Mouse (Mus musculus) hindbrain, embryonic 12.5 days (tissue): ENCODE data around the gene Abca17. TPM values are rescaled to one million over a fixed set of nuclear protein-coding genes. Genes with fewer than 3 reads are reported as not detected.

Source experiments
- ATAC-seq: fragments of 200-750 bp; cut with Nextera tagmentation; 2 replicates; pipeline ENCODE4 v1.8.0; 2017; ENCODE audit warnings: moderate TSS enrichment; ENCODE audit not compliant: low FRiP score
- H3K27ac ChIP-seq: fragments of 300-500 bp; sonication (generic); 2 replicates; pipeline ENCODE4 v1.5.1; 2016; ENCODE audit warnings: mild to moderate bottlenecking
- H3K27me3 ChIP-seq: fragments of 300-500 bp; sonication (generic); 2 replicates; pipeline ENCODE4 v1.6.1; 2016; ENCODE audit warnings: mild to moderate bottlenecking
- H3K36me3 ChIP-seq: fragments of 300-500 bp; sonication (generic); 2 replicates; pipeline ENCODE4 v1.6.1; 2016; ENCODE audit warnings: mild to moderate bottlenecking
- H3K4me1 ChIP-seq: fragments of 300-500 bp; sonication (generic); 2 replicates; pipeline ENCODE4 v1.6.1; 2016
- H3K4me2 ChIP-seq: fragments of 300-500 bp; sonication (generic); replicated peaks from 2 replicates; pipeline ENCODE4 v1.6.1; 2016; ENCODE audit warnings: mild to moderate bottlenecking
- H3K4me3 ChIP-seq: fragments of 300-500 bp; sonication (generic); 2 replicates; pipeline ENCODE4 v1.5.1; 2016; ENCODE audit warnings: mild to moderate bottlenecking
- H3K9ac ChIP-seq: fragments of 300-500 bp; sonication (generic); 2 replicates; pipeline ENCODE4 v1.6.1; 2016; ENCODE audit warnings: mild to moderate bottlenecking, moderate library complexity
- H3K9me3 ChIP-seq: fragments of 300-500 bp; sonication (generic); replicated peaks from 2 replicates; pipeline ENCODE4 v1.6.1; 2016; ENCODE audit warnings: mild to moderate bottlenecking
- WGBS: fragments of 180-500 bp; shearing (Covaris S2); methylation state at CpG from one replicate; pipeline ENCODE4 v1.1.7; 2016; 5-methylcytosine and 5-hydroxymethylcytosine counted together
- polyA plus RNA-seq: library from polyadenylated mRNA; unstranded; fragments of >200 nt; fragmentation: Nextera tagmentation; extraction: Ambion mirVana; gene quantifications from 2 replicates; pipeline ENCODE4 v1.2.1, GENCODE M21; 2016

Gene Abca17
- polyA plus RNA-seq, 1 experiment from 2014 or later = 0.15 TPM

DNA sequence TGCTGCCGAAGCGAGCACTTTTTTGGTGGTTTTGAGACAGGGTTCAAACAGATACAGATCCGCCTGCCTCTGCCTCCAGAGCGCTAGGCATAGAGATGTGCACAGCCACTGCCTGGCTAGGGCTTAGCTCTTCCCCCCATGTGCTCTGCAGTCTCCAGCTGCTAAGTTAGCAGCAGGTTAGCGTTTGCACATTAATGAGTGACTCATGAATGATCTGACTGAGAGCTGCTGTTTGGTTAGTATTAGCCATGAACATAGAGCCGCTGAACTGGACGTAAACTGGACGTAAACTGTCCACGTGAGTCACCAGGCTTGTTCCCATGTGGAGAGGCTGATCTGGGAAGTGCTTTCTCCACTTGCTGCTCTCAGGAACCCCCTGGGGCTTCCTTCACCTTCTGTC is 11.7 kb upstream of the Abca17 start:
- Histone ChIP-seq H3K27ac (no peak overlapping the region), H3K9ac (no peak overlapping the region), H3K4me3 (no peak overlapping the region), H3K27me3 (no peaks in the 10 kb centered on the region), H3K4me1 (peaks cover 3% of the 10 kb centered on the region; the same call in 1 of the 2 replicates), H3K36me3 (peaks cover 17% of the 10 kb centered on the region), H3K4me2 (no peak overlapping the region), H3K9me3 (no peaks in the 10 kb centered on the region)
- no peak for ATAC-seq
- WGBS = 76% methylated on average over 9 of the region's 9 CpGs

DNA sequence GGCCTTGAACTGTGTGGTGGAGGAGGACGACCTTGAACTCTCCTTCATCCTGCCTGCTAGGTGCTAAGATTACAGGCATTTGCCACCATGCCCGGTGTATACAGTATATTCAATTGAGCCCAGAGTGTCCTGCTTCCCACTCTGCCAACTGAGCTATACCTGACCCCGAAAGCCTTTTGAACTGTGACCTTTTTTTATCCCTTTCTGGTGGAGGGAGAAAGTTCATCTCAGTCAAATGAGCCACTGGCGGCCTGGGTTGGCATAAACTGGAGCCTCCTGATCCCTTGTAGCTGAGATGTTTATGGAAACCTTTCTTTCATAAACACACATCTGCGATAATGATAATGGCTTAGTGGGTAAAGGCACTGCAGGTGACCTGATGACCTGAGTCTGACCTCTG is 10.4 kb upstream of the Abca17 start:
- no peak for ATAC-seq
- Histone ChIP-seq H3K9me3 (no peaks in the 10 kb centered on the region), H3K27me3 (no peaks in the 10 kb centered on the region), H3K36me3 (peaks cover 5% of the 10 kb centered on the region; the same call in 1 of the 2 replicates), H3K4me1 (peaks cover 3% of the 10 kb centered on the region; the same call in 1 of the 2 replicates), H3K9ac (no peak overlapping the region), H3K4me2 (no peak overlapping the region), H3K4me3 (no peak overlapping the region), H3K27ac (no peak overlapping the region)
- WGBS = 85% methylated on average over 5 of the region's 5 CpGs

DNA sequence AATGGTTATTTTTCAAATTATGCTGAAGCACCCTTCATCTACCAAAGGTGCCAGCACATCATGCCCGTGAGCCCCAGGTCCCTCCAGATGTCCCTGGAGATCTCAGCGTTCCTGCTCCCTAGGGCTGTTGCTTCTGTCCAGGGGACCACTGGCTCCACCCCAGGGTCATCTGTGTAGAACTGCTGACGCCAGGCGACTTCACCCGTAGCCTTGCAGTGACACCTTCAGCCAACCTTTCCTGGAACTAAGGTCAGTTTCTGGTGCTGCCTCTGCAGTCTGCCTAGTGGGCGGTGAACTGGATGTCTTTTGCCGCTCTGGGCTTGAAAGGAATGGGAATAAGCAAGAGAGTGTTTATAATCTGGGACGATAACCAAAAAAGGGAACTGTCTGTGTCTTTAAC is 10.0 kb upstream of the Abca17 start:
- WGBS = 86% methylated on average over 8 of the region's 8 CpGs
- no peak for ATAC-seq
- Histone ChIP-seq H3K9me3 (no peaks in the 10 kb centered on the region), H3K4me2 (no peak overlapping the region), H3K4me1 (peaks cover under 1% of the 10 kb centered on the region; the same call in 1 of the 2 replicates), H3K4me3 (no peak overlapping the region), H3K36me3 (peaks cover under 1% of the 10 kb centered on the region; the same call in 1 of the 2 replicates), H3K9ac (no peak overlapping the region), H3K27me3 (no peaks in the 10 kb centered on the region), H3K27ac (no peak overlapping the region)

DNA sequence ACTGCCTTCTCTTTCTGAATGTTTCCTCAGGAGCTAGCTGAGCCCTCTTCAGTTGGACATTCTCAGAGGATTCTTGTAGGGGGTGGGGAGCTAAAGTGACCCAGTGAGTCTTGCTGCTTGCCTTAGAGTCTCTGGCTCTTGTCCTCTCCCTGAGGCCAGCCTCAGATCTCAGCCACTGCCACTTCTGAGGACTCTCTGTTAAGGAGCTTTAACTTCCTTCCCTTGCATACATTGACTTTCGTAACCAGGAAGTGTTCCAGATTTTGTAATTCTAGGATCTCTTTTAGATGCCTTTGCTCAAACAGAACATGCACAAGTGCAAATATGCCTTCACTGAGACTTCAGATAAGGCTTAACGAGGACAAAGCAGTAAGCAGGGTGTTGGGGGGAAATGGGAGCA is 9.0 kb upstream of the Abca17 start:
- WGBS = 84% methylated on average over 2 of the region's 2 CpGs
- Histone ChIP-seq H3K4me2 (no peak overlapping the region), H3K27ac (no peak overlapping the region), H3K9ac (no peak overlapping the region), H3K4me1 (0 out of 2 replicates have a peak, but pooled peaks cover 3% of the 10 kb centered on the region), H3K9me3 (no peaks in the 10 kb centered on the region), H3K27me3 (no peaks in the 10 kb centered on the region), H3K36me3 (no peaks in the 10 kb centered on the region), H3K4me3 (no peak overlapping the region)
- ATAC-seq = no peak

DNA sequence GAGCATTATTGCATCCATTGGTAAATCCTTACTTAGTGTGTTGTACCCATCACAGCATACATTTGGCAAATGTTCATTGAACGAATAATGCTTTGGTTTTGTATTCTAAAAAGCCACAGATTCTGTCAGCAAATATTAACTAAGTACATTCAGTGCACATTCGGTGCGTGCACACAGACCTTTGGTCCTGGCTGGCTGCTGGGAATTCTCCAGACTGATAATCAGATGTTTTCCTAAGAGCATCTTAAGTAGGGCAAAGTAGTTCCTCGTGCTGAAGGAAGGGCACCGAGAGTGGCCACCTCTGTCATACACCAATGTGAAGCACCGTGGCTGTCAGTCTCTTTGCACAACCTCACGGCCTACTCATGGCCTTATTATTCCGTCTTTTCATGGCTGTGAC is 8.1 kb upstream of the Abca17 start:
- no peaks in the 10 kb centered on the region for H3K27me3 ChIP-seq
- no peaks in the 10 kb centered on the region for H3K36me3 ChIP-seq
- no peak overlapping the region for H3K4me2 ChIP-seq
- peaks cover 10% of the 10 kb centered on the region for H3K4me1 ChIP-seq
- no peak overlapping the region for H3K9ac ChIP-seq
- H3K4me3 ChIP-seq = no peak overlapping the region
- no peaks in the 10 kb centered on the region for H3K9me3 ChIP-seq
- H3K27ac ChIP-seq = no peak overlapping the region
- 91% methylated on average over 8 of the region's 8 CpGs for WGBS
- ATAC-seq = no peak

DNA sequence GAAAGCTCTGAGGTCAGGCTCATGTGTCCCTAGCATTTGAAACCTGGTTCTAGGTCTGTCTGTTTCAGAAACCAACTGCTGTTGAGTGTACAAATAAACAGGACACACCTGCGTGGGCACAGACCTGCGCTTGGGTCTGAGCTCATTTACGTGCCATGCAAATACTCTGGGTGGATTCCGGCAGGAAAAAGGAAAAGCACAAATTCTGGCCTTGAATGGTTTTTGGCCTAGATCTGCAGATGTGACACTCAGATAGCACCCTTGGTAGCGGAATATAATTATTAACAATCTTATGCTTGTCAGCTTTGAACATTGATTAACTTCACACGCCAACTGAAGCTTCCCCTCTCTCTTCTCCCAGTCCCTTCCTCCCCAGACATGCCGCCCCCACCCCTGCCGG is 4.4 kb upstream of the Abca17 start:
- Histone ChIP-seq H3K9ac (no peak overlapping the region), H3K27ac (no peak overlapping the region), H3K27me3 (peaks cover 10% of the 10 kb centered on the region), H3K9me3 (no peaks in the 10 kb centered on the region), H3K36me3 (no peaks in the 10 kb centered on the region), H3K4me3 (no peak overlapping the region), H3K4me1 (peaks cover 30% of the 10 kb centered on the region), H3K4me2 (no peak overlapping the region)
- ATAC-seq = no peak
- 86% methylated on average over 8 of the region's 8 CpGs for WGBS

DNA sequence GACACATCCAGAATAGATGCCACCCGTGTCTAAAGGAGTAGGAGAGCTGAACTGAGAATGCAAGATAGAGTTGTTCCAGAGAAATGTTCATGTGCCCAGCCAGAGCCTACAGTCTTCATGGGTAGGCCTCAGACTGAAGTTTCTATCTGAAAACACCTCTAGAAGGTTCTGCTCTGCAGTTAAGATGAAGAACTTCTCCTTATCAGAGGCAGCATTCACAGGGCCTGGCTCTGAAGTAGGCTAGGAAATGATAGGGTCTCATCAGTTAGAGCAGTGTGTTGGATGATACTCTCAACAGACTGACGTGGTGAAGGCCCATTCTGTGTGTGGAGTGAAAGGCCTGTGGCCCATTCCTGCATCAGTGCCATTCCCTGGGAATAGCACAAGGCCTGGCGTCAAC is 3.1 kb upstream of the Abca17 start:
- Histone ChIP-seq H3K27ac (no peak overlapping the region), H3K9ac (no peak overlapping the region), H3K27me3 (peaks cover 19% of the 10 kb centered on the region), H3K4me3 (no peak overlapping the region), H3K4me2 (no peak overlapping the region), H3K36me3 (no peaks in the 10 kb centered on the region), H3K4me1 (peaks cover 30% of the 10 kb centered on the region), H3K9me3 (no peaks in the 10 kb centered on the region)
- no peak for ATAC-seq
- WGBS = 75% methylated on average over 3 of the region's 3 CpGs

DNA sequence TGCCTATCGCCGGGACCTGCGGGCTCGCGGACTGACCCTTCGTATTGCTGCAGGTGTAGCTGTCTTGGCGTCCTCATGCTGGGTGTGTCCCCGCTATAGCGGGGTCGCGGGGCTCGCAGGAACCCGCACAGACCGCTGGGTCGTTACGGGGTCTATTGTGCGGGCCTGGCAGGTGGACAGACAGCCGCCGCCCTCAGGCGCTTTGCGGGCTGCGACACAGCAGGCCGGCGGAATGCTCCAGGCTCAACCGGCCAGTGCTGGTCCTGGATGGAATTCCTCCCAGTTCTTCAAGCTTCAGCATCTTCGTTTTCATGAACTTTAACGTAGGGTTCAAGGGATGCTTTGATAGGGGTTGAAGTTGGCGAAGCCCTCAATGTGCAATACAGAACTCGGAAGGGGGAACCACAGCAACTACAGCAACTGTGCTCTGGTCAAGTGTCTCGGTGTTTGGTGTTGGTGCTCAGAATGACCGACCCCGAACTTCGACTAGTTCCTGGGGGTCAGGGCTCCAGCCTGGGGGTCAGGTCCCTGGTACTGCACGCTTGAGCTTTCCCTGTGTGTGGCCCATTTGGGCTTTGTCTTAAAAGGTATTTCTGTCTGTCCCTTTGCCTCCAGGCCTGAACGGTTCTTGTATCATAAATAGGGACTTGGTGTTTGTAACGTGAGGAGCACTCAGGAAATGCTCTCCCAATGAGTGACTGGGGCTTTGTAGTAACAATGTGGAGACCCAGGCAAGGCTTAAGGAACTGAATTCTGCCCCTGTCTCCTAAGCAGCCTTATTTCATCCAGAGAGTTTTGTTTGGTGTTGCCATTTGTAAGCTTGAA is 1.7 kb upstream of the Abca17 start:
- peak; percentile 67; the same call in 1 of the 2 replicates for ATAC-seq
- Histone ChIP-seq H3K4me1 (peaks cover 30% of the 10 kb centered on the region), H3K27me3 (peaks cover 20% of the 10 kb centered on the region), H3K4me2 (peak overlapping the region; percentile 90), H3K9ac (peak overlapping the region; percentile 85), H3K9me3 (no peaks in the 10 kb centered on the region), H3K27ac (peak overlapping the region; percentile 81), H3K36me3 (no peaks in the 10 kb centered on the region), H3K4me3 (peak overlapping the region; percentile 86)
- WGBS = 4% methylated on average over 36 of the region's 36 CpGs

DNA sequence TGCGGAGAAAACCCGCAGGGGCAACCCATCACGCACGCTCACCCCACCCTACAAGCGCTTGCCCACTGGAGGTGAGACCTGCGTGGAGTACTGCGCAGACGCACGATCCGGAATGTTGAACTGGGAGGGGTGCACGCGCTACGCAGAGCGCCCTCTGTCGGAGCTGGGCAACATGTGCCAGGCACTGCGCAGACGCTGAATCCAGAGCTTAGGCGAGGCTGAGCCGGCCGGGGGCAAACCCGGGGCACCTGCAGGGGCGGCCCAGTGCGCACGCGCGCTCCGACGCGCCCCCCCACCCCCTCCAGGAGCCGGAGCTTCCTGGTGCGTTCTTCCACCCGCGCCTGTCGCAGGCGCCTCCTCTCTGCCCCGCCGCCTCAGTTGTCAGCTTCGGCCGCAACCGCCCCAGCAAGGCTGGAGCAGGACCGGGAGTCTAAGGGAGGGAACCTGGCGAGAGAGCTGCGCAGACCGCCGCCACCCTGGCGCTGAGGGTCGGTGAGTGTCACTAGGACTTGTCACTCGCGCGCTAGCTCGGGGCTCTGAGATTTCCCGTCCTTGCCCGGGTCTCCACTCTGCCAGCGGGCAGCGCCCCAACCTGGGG is 991 bp upstream of the Abca17 start, which contains the start of gene Abca3:
Gene Abca3 (plus strand): TSS at position 191 of the 598 bp plus-strand sequence.
- peak within 1 kb of the TSS; percentile 85 for H3K9ac ChIP-seq
- peak within 1 kb of the TSS; percentile 81 for H3K27ac ChIP-seq
- H3K4me1 ChIP-seq = peaks cover 30% of the 10 kb centered on the region
- no peaks in the 10 kb centered on the region for H3K36me3 ChIP-seq
- no peaks in the 10 kb centered on the region for H3K9me3 ChIP-seq
- H3K4me3 ChIP-seq = peak within 1 kb of the TSS; percentile 86
- under 1% methylated on average over 55 of the region's 55 CpGs for WGBS
- ATAC-seq = peak; percentile 96
- H3K4me2 ChIP-seq = peak within 1 kb of the TSS; percentile 90
- peaks cover 20% of the 10 kb centered on the region for H3K27me3 ChIP-seq

DNA sequence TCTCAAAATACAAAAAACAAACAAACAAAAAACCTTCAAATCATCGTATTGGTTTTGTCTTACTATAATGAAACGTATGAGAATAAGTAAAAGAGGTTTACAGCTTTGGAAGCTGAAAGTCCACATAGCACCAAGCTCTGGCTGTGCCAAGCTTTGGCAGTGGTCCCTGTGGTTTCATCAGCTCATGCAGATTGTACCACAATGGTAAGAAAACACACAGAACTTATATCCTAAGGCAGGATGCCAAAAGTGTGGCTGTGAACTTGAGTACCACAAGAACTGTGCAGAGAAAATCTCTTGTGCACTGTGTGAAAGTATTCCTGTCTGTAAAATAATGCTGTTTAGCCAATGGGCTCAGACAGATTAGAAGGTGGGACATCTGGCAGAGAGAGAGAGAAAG is 1.7 kb downstream of the Abca17 start:
- WGBS = 73% methylated on average over 2 of the region's 2 CpGs
- H3K4me3 ChIP-seq = no peak overlapping the region
- no peak overlapping the region for H3K4me2 ChIP-seq
- no peak overlapping the region for H3K27ac ChIP-seq
- H3K36me3 ChIP-seq = no peaks in the 10 kb centered on the region
- H3K9me3 ChIP-seq = no peaks in the 10 kb centered on the region
- no peak for ATAC-seq
- peaks cover 21% of the 10 kb centered on the region for H3K4me1 ChIP-seq
- peaks cover 20% of the 10 kb centered on the region for H3K27me3 ChIP-seq
- no peak overlapping the region for H3K9ac ChIP-seq

DNA sequence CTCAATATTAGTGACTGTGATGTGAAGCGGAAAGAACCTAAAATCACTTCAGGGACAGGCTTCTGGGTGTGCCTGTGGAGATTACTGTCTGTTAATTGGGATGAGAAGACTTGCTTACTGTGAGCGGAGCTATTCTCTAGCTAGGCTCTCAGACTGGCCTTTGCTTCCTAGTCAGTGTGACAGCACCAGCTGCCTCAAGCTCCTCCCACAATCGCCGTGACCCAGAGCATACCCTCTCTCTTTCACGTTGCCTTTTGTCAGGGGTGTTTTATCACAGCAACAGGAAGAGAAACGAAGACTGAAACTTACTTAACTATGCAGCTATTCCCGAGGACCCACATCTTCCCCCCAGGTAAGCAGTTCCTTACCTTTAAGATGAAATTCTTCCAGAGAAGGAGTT is 4.0 kb downstream of the Abca17 start:
- no peak overlapping the region for H3K27ac ChIP-seq
- no peak overlapping the region for H3K4me2 ChIP-seq
- H3K4me3 ChIP-seq = no peak overlapping the region
- ATAC-seq = no peak
- H3K9ac ChIP-seq = no peak overlapping the region
- H3K27me3 ChIP-seq = peaks cover 20% of the 10 kb centered on the region
- no peaks in the 10 kb centered on the region for H3K36me3 ChIP-seq
- no peaks in the 10 kb centered on the region for H3K9me3 ChIP-seq
- H3K4me1 ChIP-seq = peaks cover 6% of the 10 kb centered on the region
- 52% methylated on average over 7 of the region's 7 CpGs for WGBS

DNA sequence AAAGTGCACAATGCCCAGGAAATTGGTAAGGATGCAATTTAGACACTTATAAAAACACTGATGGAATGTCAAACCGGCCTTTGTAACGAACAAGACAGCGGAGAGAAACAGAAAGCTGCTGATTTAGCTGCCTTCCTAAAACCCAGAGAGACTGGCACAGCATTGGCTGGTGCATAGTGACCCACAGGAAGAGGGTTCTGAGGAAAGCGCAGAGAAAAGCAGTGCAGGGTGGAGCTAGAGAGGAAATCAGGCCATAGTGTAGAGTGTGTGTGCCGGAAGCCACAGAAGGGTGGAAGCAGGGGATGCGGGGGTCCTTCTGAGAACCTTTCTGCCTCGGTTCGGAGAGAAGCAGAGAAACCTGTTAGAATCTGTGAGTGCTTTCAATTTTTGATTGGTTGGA is 6.2 kb downstream of the Abca17 start:
- no peak overlapping the region for H3K4me3 ChIP-seq
- H3K27ac ChIP-seq = no peak overlapping the region
- no peaks in the 10 kb centered on the region for H3K36me3 ChIP-seq
- 90% methylated on average over 8 of the region's 8 CpGs for WGBS
- H3K9ac ChIP-seq = no peak overlapping the region
- H3K9me3 ChIP-seq = no peaks in the 10 kb centered on the region
- H3K4me1 ChIP-seq = no peaks in the 10 kb centered on the region
- ATAC-seq = no peak
- peaks cover 6% of the 10 kb centered on the region; the same call in 1 of the 2 replicates for H3K27me3 ChIP-seq
- H3K4me2 ChIP-seq = no peak overlapping the region
